Mouse (Mus musculus): Measurements from ENCODE around the gene BC005624.

GRCm38 (mm10) chr2:30931922-30932321 is 50.1 kb downstream of the BC005624 start:
- TF ChIP-seq POLR2A (IDR thresholded peaks at IDR 0.05; ENCODE audit: borderline replicate concordance, extremely low read depth, insufficient read depth, insufficient read length, poor library complexity, severe bottlenecking) (no peak), CTCF (IDR thresholded peaks at IDR 0.05; ENCODE audit: borderline replicate concordance, extremely low read depth, insufficient read depth, insufficient read length) (no peak)
